Mouse (Mus musculus): ENCODE measurements around the gene Map3k3. TPM values are rescaled to one million over a fixed set of nuclear protein-coding genes. Genes with fewer than 3 reads are reported as not detected.

Gene Map3k3
- polyA plus RNA-seq, 1 experiment from 2014 or later, result 25.7 TPM

DNA sequence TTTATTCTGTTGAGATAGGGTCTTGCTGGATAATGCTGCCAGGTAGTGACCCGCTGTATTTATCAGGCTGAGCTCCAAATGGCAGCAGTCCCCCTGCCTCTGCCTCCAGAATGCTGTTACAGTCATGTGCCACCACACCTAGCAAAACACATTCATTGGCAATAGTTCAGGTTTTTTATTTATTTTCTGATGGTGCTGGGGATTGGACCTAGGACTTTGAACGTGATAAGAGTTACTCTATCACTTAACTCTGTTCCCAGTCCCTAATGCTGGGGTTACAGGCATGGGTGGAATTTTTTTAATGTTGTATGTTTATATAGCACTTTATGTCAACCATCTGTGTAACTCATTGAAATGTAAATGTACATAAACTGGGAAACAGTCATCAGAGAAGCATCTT, 30.5 kb upstream of the Map3k3 start:
- Histone ChIP-seq H3K9me3 (ENCODE audit: control insufficient read depth, low read length) (no peaks in the 10 kb centered on the region), H3K27ac (ENCODE audit: low read depth, low read length) (no peak overlapping the region), H3K4me3 (ENCODE audit: low read length) (no peak overlapping the region), H3K9ac (ENCODE audit: low read depth, low read length) (no peak overlapping the region), H3K4me1 (ENCODE audit: control insufficient read depth, insufficient read depth, low read length) (no peaks in the 10 kb centered on the region), H3K4me2 (replicated peaks; ENCODE audit: low read depth, low read length) (no peak overlapping the region), H3K36me3 (ENCODE audit: control insufficient read depth, insufficient read depth, low read length) (peaks cover 91% of the 10 kb centered on the region), H3K27me3 (ENCODE audit: control insufficient read depth, insufficient read depth, low read length) (no peaks in the 10 kb centered on the region)
- ATAC-seq (ENCODE audit: low FRiP score, low TSS enrichment), result no peak
- WGBS, result 92% methylated on average over 2 of the region's 2 CpGs

GRCm38 (mm10) chr11:106054600-106054999, 29.8 kb upstream of the Map3k3 start:
- Histone ChIP-seq H3K9me3 (ENCODE audit: control insufficient read depth, low read length) (no peaks in the 10 kb centered on the region), H3K27me3 (ENCODE audit: control insufficient read depth, insufficient read depth, low read length) (no peaks in the 10 kb centered on the region), H3K9ac (ENCODE audit: low read depth, low read length) (no peak overlapping the region), H3K36me3 (ENCODE audit: control insufficient read depth, insufficient read depth, low read length) (peaks cover 90% of the 10 kb centered on the region), H3K4me1 (ENCODE audit: control insufficient read depth, insufficient read depth, low read length) (no peaks in the 10 kb centered on the region), H3K4me3 (ENCODE audit: low read length) (no peak overlapping the region), H3K4me2 (replicated peaks; ENCODE audit: low read depth, low read length) (no peak overlapping the region), H3K27ac (ENCODE audit: low read depth, low read length) (no peak overlapping the region)
- no peak for ATAC-seq (ENCODE audit: low FRiP score, low TSS enrichment)
- WGBS, result 90% methylated on average over 8 of the region's 8 CpGs

GRCm38 (mm10) chr11:106055341-106055740, 29.1 kb upstream of the Map3k3 start:
- no peak overlapping the region for H3K27ac ChIP-seq (ENCODE audit: low read depth, low read length)
- H3K9ac ChIP-seq (ENCODE audit: low read depth, low read length), result no peak overlapping the region
- H3K4me1 ChIP-seq (ENCODE audit: control insufficient read depth, insufficient read depth, low read length), result no peaks in the 10 kb centered on the region
- 90% methylated on average over 6 of the region's 6 CpGs for WGBS
- no peak overlapping the region for H3K4me2 ChIP-seq (replicated peaks; ENCODE audit: low read depth, low read length)
- H3K4me3 ChIP-seq (ENCODE audit: low read length), result no peak overlapping the region
- no peaks in the 10 kb centered on the region for H3K9me3 ChIP-seq (ENCODE audit: control insufficient read depth, low read length)
- peaks cover 91% of the 10 kb centered on the region for H3K36me3 ChIP-seq (ENCODE audit: control insufficient read depth, insufficient read depth, low read length)
- ATAC-seq (ENCODE audit: low FRiP score, low TSS enrichment), result no peak
- H3K27me3 ChIP-seq (ENCODE audit: control insufficient read depth, insufficient read depth, low read length), result no peaks in the 10 kb centered on the region

GRCm38 (mm10) chr11:106056819-106057491, 27.5 kb upstream of the Map3k3 start:
- no peaks in the 10 kb centered on the region for H3K9me3 ChIP-seq (ENCODE audit: control insufficient read depth, low read length)
- 94% methylated on average over 8 of the region's 8 CpGs for WGBS
- H3K36me3 ChIP-seq (ENCODE audit: control insufficient read depth, insufficient read depth, low read length), result peaks cover 76% of the 10 kb centered on the region
- H3K27me3 ChIP-seq (ENCODE audit: control insufficient read depth, insufficient read depth, low read length), result no peaks in the 10 kb centered on the region
- no peak overlapping the region for H3K4me2 ChIP-seq (replicated peaks; ENCODE audit: low read depth, low read length)
- ATAC-seq (ENCODE audit: low FRiP score, low TSS enrichment), result no peak
- H3K9ac ChIP-seq (ENCODE audit: low read depth, low read length), result no peak overlapping the region
- no peak overlapping the region for H3K4me3 ChIP-seq (ENCODE audit: low read length)
- no peak overlapping the region for H3K27ac ChIP-seq (ENCODE audit: low read depth, low read length)
- H3K4me1 ChIP-seq (ENCODE audit: control insufficient read depth, insufficient read depth, low read length), result no peaks in the 10 kb centered on the region

DNA sequence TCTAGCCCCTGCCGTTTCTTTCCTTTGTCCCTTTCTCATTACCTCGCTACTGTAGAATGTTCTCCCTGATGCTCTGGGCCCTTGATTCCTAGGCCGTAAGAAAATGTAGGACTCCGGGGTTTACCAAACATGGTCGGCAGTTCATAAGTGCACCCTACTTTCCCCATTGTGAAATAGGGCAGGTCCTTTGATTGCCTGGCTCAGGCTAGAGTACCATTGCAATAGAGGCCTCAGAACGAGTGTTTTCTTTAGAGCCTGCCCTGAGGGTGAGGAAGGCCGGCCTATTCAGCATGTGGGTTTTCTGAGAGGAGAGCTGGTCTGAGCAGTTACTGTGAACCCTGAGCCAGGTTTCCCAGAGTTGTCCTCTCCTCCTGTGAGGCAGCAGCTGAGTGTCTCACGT, 26.4 kb upstream of the Map3k3 start:
- H3K4me3 ChIP-seq (ENCODE audit: low read length), result no peak overlapping the region
- H3K4me1 ChIP-seq (ENCODE audit: control insufficient read depth, insufficient read depth, low read length), result no peaks in the 10 kb centered on the region
- no peaks in the 10 kb centered on the region for H3K9me3 ChIP-seq (ENCODE audit: control insufficient read depth, low read length)
- ATAC-seq (ENCODE audit: low FRiP score, low TSS enrichment), result no peak
- H3K27me3 ChIP-seq (ENCODE audit: control insufficient read depth, insufficient read depth, low read length), result no peaks in the 10 kb centered on the region
- WGBS, result 84% methylated on average over 8 of the region's 8 CpGs
- H3K27ac ChIP-seq (ENCODE audit: low read depth, low read length), result no peak overlapping the region
- H3K4me2 ChIP-seq (replicated peaks; ENCODE audit: low read depth, low read length), result no peak overlapping the region
- peaks cover 65% of the 10 kb centered on the region for H3K36me3 ChIP-seq (ENCODE audit: control insufficient read depth, insufficient read depth, low read length)
- no peak overlapping the region for H3K9ac ChIP-seq (ENCODE audit: low read depth, low read length)

- no peaks in the 10 kb centered on the region for H3K9me3 ChIP-seq (ENCODE audit: control insufficient read depth, low read length)
- no peaks in the 10 kb centered on the region for H3K27me3 ChIP-seq (ENCODE audit: control insufficient read depth, insufficient read depth, low read length)
- H3K4me2 ChIP-seq (replicated peaks; ENCODE audit: low read depth, low read length), result no peak overlapping the region
- 89% methylated on average over 1 of the region's 1 CpGs for WGBS
- H3K27ac ChIP-seq (ENCODE audit: low read depth, low read length), result no peak overlapping the region
- H3K36me3 ChIP-seq (ENCODE audit: control insufficient read depth, insufficient read depth, low read length), result peaks cover 40% of the 10 kb centered on the region
- no peaks in the 10 kb centered on the region for H3K4me1 ChIP-seq (ENCODE audit: control insufficient read depth, insufficient read depth, low read length)
- H3K9ac ChIP-seq (ENCODE audit: low read depth, low read length), result no peak overlapping the region
- ATAC-seq (ENCODE audit: low FRiP score, low TSS enrichment), result no peak
- H3K4me3 ChIP-seq (ENCODE audit: low read length), result no peak overlapping the region
These were observed 23.9 kb upstream of the Map3k3 start for GRCm38 (mm10) chr11:106060549-106060948.

DNA sequence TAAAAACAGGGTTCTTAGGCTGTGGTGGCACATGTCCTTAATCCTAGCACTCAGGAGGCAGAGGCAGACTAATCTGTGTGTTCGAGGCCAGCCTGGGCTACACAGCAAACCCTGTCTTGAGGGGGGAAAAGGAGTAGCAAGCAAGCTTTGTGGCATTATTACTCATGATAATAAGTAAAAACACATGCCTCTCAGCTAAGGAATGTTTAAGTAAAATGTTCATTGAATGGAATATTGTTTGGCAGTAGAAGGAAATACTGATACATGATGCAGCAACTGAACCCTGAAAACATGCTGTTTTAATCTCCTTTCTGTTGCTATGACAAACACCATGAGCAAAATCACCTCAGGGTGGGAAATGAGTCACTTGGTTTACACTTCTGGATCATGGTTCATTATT, 23.1 kb upstream of the Map3k3 start:
- Histone ChIP-seq H3K4me2 (replicated peaks; ENCODE audit: low read depth, low read length) (no peak overlapping the region), H3K9me3 (ENCODE audit: control insufficient read depth, low read length) (no peaks in the 10 kb centered on the region), H3K27me3 (ENCODE audit: control insufficient read depth, insufficient read depth, low read length) (no peaks in the 10 kb centered on the region), H3K27ac (ENCODE audit: low read depth, low read length) (no peak overlapping the region), H3K36me3 (ENCODE audit: control insufficient read depth, insufficient read depth, low read length) (peaks cover 33% of the 10 kb centered on the region), H3K4me1 (ENCODE audit: control insufficient read depth, insufficient read depth, low read length) (no peaks in the 10 kb centered on the region), H3K9ac (ENCODE audit: low read depth, low read length) (no peak overlapping the region), H3K4me3 (ENCODE audit: low read length) (no peak overlapping the region)
- 79% methylated on average over 1 of the region's 1 CpGs for WGBS
- ATAC-seq (ENCODE audit: low FRiP score, low TSS enrichment), result no peak

DNA sequence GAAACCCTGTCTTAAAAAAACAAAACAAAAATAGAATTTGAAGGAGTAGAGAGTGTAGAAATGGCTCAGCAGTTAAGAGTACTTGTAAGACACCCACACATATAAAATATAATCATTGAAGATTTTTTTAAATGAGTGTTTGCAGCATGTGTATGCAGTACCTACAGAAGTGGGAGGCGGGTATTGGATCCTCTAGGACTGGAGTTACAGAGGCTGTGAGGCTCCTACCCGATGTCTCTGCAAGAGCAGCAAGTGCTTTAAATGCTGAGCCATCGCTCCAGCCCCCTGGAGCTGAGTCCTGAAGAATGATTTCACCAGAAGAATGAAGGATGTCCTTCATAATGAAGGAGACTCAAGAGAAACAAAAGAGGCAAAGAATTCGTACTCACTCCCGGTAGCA, 20.7 kb upstream of the Map3k3 start:
- no peaks in the 10 kb centered on the region for H3K27me3 ChIP-seq (ENCODE audit: control insufficient read depth, insufficient read depth, low read length)
- H3K4me2 ChIP-seq (replicated peaks; ENCODE audit: low read depth, low read length), result no peak overlapping the region
- H3K27ac ChIP-seq (ENCODE audit: low read depth, low read length), result no peak overlapping the region
- H3K9me3 ChIP-seq (ENCODE audit: control insufficient read depth, low read length), result no peaks in the 10 kb centered on the region
- 82% methylated on average over 5 of the region's 5 CpGs for WGBS
- 0 out of 2 replicates have a peak, but pooled peaks cover 6% of the 10 kb centered on the region for H3K4me1 ChIP-seq (ENCODE audit: control insufficient read depth, insufficient read depth, low read length)
- no peak overlapping the region for H3K4me3 ChIP-seq (ENCODE audit: low read length)
- no peak overlapping the region for H3K9ac ChIP-seq (ENCODE audit: low read depth, low read length)
- no peak for ATAC-seq (ENCODE audit: low FRiP score, low TSS enrichment)
- H3K36me3 ChIP-seq (ENCODE audit: control insufficient read depth, insufficient read depth, low read length), result peaks cover 8% of the 10 kb centered on the region; the same call in 1 of the 2 replicates

GRCm38 (mm10) chr11:106065073-106065922, 19.1 kb upstream of the Map3k3 start:
- WGBS, result 44% methylated on average over 18 of the region's 18 CpGs
- no peak for ATAC-seq (ENCODE audit: low FRiP score, low TSS enrichment)
- Histone ChIP-seq H3K4me1 (ENCODE audit: control insufficient read depth, insufficient read depth, low read length) (0 out of 2 replicates have a peak, but pooled peaks cover 6% of the 10 kb centered on the region), H3K27me3 (ENCODE audit: control insufficient read depth, insufficient read depth, low read length) (no peaks in the 10 kb centered on the region), H3K9me3 (ENCODE audit: control insufficient read depth, low read length) (no peaks in the 10 kb centered on the region), H3K27ac (ENCODE audit: low read depth, low read length) (peak overlapping the region; percentile 42; the same call in 1 of the 2 replicates), H3K4me3 (ENCODE audit: low read length) (peak overlapping the region; percentile 91), H3K9ac (ENCODE audit: low read depth, low read length) (peak overlapping the region; percentile 34; the same call in 1 of the 2 replicates), H3K4me2 (replicated peaks; ENCODE audit: low read depth, low read length) (peak overlapping the region; percentile 90), H3K36me3 (ENCODE audit: control insufficient read depth, insufficient read depth, low read length) (peaks cover 5% of the 10 kb centered on the region; the same call in 1 of the 2 replicates)
